Mouse (Mus musculus) 3T3-L1 (cell line): ENCODE measurements around the gene Gins2.

Experiments
- DNase-seq: peaks from one replicate; pipeline ENCODE4 v3.0.0-alpha.2; 2015; ENCODE audit warnings: low read depth, low spot score

Gene Gins2

GRCm38 (mm10) chr8:120588908-120589771, at the start of gene Gins2:
TSS of gene Gins2 (minus strand) at chr8:120589304.
- DNase-seq: peak; percentile 98

- peak; percentile 14 for DNase-seq
Observed at GRCm38 (mm10) chr8:120634329-120634839, 45.3 kb upstream of the Gins2 start.

- DNase-seq: no peak
Observed at GRCm38 (mm10) chr8:120633665-120634271, 44.7 kb upstream of the Gins2 start.

- DNase-seq: no peak
Observed at GRCm38 (mm10) chr8:120632969-120633664, 44.0 kb upstream of the Gins2 start.

GRCm38 (mm10) chr8:120631441-120632375, 42.6 kb upstream of the Gins2 start:
- DNase-seq: no peak

- no peak for DNase-seq
Observed at GRCm38 (mm10) chr8:120630848-120631247, 41.7 kb upstream of the Gins2 start.

DNA sequence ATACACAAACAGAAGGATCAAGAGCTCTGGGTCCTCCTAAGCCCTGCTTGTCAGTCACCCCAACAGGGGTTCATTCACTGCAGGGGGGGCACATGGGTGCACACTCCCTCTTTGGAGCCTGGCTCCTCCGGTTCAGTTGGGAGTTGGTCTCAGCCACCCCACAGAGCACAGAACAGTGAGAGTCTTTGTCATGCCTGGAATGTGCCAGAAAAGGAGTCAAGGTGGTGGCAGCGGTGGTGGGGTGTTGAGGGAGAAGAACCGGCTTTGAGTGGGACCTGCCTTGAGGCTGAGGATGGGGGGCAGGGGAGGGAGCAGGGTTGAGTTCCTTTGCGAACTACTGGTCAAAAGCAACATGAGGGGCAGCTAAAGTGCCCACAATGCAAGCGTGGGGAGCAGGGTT, 40.9 kb upstream of the Gins2 start:
- no peak for DNase-seq

DNA sequence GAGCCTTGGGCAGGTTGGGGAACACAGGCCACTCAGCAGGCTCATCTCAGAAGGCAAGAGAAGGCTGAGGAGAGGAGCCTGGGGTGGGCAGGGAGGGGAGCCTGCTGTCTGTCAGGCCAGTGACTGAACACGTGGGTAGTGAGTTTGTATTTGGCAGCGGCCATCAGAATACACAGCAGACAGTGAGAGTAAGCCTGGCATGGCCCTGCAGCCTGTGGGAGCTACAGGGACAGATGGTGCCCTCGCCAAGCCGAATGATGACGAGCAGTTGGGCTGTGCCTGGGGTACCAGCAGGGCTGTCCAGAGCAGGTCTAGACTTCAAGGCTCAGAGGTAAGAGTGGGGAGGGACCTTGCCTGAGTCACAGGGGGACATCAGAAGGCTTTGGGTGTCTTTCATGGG, 38.2 kb upstream of the Gins2 start:
- no peak for DNase-seq

DNA sequence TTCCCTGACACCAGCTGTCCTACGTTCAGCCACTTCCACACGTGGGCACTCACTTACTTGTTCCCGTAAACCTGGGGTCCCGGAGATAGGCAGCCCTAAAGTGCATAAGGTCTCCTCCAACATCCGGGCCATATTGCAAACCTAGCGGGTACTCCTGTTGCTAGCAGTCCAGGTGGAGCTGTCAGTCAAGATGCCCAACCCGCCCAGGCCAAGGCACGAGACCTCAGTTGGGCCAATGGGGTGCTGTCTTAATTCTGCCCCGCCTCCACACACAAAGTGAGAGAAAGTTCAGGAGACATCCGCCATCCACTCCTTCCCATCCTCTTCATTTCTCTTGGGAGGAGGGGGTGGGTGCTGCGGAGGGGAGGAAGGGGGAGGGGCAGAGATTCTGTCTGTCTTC, 37.4 kb upstream of the Gins2 start:
- DNase-seq: no peak

DNA sequence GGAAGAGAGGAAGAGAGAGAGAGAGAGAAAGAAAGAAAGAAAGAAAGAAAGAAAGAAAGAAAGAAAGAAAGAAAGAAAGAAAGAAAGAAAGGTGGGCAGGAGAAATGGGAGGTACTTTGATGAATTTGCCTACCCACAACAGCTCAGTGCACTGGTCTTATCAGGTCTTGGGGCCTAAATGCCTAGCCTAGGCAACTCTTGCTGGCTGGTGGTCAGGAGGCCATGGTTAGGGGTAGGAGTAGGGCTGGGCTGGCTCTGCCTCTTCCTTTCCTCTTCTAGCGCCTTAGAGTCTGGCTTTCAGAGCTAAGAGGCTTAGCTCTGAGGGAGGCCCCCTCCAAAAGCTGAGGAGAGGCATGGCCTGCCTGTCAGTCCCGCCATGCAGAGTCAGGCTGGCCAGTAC, 34.5 kb upstream of the Gins2 start:
- DNase-seq: no peak

DNA sequence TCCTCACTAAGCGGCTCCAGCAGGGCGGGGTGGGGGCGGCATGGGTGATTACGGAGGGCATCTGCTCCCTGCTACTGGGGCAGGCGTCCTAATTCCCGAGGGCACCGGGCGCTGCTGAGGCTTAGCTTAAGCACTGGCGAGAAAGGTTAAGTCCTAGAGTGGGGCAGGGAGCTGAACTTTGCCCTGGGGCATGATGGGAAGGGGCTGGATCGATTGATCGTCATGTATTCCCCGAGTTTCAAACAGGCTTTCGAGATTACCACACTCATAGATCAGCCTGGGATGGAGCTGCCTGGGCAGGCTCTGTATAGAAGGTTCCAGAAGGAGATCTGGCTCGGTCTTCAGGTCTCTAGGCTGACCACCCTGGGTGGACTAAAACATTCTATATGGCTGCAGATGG, 33.1 kb upstream of the Gins2 start:
- DNase-seq: no peak

DNA sequence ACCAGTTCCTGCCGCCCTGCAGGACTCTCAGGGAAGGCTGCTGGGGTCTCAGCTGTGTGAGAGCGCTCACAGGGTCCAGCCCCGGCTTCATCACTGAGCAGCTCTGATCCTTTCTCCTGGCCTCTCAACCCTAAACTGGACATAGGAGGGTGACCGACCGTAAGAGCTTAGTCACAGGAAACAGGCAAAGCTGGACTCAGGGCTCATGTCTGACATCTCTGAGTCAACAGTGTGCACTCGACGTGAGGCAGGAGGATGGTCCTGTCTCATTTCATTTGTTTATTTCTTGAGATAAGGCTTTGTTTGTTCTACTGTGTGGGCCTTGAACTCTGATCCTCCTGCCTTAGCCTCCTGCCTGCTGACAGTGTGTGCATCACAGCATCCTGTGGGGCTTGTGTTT, 31.3 kb upstream of the Gins2 start:
- peak; percentile 32 for DNase-seq

- DNase-seq: no peak
Observed at GRCm38 (mm10) chr8:120619235-120620180, 30.4 kb upstream of the Gins2 start.

- DNase-seq: peak; percentile 78
Observed at GRCm38 (mm10) chr8:120618110-120618509, 29.0 kb upstream of the Gins2 start.

GRCm38 (mm10) chr8:120616663-120617626, 27.8 kb upstream of the Gins2 start:
- peak; percentile 54 for DNase-seq

GRCm38 (mm10) chr8:120614491-120614890, 25.4 kb upstream of the Gins2 start:
- no peak for DNase-seq

GRCm38 (mm10) chr8:120610824-120611223, 21.7 kb upstream of the Gins2 start:
- peak; percentile 24 for DNase-seq

GRCm38 (mm10) chr8:120607885-120608284, 18.8 kb upstream of the Gins2 start:
- peak; percentile 80 for DNase-seq

DNA sequence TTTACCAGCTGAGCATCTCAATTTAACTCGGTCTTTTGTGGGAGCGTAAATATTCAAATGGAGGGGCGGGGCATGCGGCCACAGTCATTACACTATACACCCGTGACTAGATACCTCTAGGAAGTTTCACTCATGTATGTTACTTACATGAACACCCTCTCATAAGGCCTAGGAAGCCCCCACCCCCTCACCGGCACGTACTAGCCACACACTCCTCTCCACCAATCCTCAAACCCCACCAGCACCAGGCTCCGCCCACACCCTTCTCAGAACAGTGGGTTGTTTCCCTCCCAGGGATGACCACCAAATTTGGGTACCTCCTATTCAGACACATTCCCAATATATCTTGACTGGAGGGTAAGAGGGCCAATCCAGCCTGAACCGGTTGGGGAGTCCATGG, 18.4 kb upstream of the Gins2 start:
- DNase-seq: no peak
